Mouse (Mus musculus): ENCODE results near the gene Dvl2. TPM values are rescaled to one million over a fixed set of nuclear protein-coding genes. Genes with fewer than 3 reads are reported as not detected.
A peak's percentile ranks its signal among the peaks of the same experiment; 100 is the strongest.
"Not testable (repeated sequence)": the region's sequence is repeated elsewhere in the genome, so short reads cannot be mapped to it uniquely, and the experiment has no call there.

Gene Dvl2
- polyA plus RNA-seq, 1 experiment from 2014 or later: 31.8 TPM

GRCm38 (mm10) chr11:70014880-70015558 is 14.6 kb downstream of the Dvl2 start, which contains the start of gene Acadvl:
TSS of gene Acadvl (minus strand) at chr11:70015411.
- Histone ChIP-seq H3K36me3 (peaks cover 25% of the 10 kb centered on the region), H3K4me3 (replicated peaks) (peak within 1 kb of the TSS; percentile 58), H3K4me1 (replicated peaks) (peaks cover 36% of the 10 kb centered on the region), H3K27ac (peak within 1 kb of the TSS; percentile 65), H3K9ac (peak within 1 kb of the TSS; percentile 59), H3K27me3 (replicated peaks) (no peaks in the 10 kb centered on the region), H3K4me2 (replicated peaks) (peak within 1 kb of the TSS; percentile 69), H3K9me3 (no peaks in the 10 kb centered on the region)
- peak; percentile 93 for ATAC-seq
- under 1% methylated on average over 35 of the region's 35 CpGs for WGBS

DNA sequence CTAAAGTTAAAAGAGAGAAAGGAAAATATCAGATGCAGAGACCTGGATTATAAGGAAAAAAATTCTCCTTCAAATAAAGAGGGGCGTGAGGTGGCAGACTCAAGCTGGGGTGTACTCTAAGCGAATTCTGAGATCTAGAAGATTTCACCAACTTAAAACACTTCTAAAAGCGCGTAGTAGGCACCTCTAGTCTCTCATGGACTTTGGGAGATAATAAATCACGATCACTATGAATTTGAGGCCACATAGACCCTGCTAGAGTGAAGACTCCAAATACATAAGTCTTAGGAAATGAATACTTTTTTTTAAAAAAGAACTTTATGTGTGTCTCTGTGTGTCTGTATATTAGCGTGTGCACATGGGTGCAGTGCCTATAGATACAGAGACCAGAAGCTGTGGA is 15.3 kb downstream of the Dvl2 start:
- Histone ChIP-seq H3K4me3 (replicated peaks) (peak overlapping the region; percentile 58; the same call in 1 of the 2 replicates), H3K9ac (no peak overlapping the region), H3K9me3 (no peaks in the 10 kb centered on the region), H3K4me1 (replicated peaks) (peaks cover 40% of the 10 kb centered on the region), H3K4me2 (replicated peaks) (peak overlapping the region; percentile 69), H3K36me3 (peaks cover 21% of the 10 kb centered on the region), H3K27ac (no peak overlapping the region), H3K27me3 (replicated peaks) (no peaks in the 10 kb centered on the region)
- WGBS: 64% methylated on average over 6 of the region's 6 CpGs
- no peak for ATAC-seq

DNA sequence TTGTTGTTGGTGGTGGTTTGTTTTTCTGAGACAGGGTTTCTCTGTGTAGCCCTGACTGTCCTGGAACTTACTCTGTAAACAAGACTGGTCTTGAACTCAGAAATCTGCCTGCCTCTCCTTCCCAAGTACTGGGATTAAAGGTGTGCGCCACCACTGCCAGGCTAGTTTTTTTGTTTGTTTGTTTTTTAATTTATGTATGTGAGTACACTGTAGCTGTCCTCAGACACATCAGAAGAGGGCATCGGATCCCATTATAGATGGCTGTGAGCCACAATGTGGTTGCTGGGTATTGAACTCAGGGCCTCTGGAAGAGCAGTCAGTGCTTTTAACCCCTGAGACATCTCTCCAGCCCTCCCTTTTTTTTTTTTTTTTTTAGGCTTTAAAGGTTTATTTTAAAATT is 15.8 kb downstream of the Dvl2 start:
- not testable (repeated sequence) for H3K9me3 ChIP-seq; ATAC-seq; H3K27ac ChIP-seq; H3K4me2 ChIP-seq (replicated peaks); H3K4me3 ChIP-seq (replicated peaks); H3K27me3 ChIP-seq (replicated peaks); H3K9ac ChIP-seq
- Histone ChIP-seq H3K4me1 (replicated peaks) (peaks cover 40% of the 10 kb centered on the region), H3K36me3 (peaks cover 16% of the 10 kb centered on the region)
- 78% methylated on average over 2 of the region's 2 CpGs for WGBS

DNA sequence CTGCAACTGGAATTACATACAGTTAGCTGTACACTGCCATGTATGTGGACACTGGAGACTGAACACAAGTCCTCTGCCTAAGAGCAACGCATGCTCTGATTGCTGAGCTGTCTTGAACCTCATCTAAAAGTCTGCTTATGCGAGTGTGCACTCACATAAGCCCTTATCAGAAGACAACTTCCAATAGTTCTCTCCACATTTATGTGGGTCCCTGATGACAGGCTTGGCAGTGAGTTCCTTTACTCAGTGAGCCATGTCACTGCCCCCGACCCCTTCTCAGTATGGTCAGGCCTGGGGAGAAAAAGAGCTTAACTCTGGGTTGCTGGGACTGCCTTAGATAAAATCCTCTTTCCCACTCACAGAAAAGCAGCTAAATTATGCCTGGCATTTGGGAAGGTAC is 16.3 kb downstream of the Dvl2 start, which contains the start of gene Dlg4:
Gene Dlg4 (plus strand): TSS at position 274 of the 400 bp plus-strand sequence.
- ATAC-seq: no peak
- WGBS: 77% methylated on average over 3 of the region's 3 CpGs
- Histone ChIP-seq H3K4me1 (replicated peaks) (peaks cover 40% of the 10 kb centered on the region), H3K4me2 (replicated peaks) (peak within 1 kb of the TSS; percentile 74), H3K9me3 (no peaks in the 10 kb centered on the region), H3K27ac (peak within 1 kb of the TSS; percentile 51; the same call in 1 of the 2 replicates), H3K4me3 (replicated peaks) (peak within 1 kb of the TSS; percentile 57; the same call in 1 of the 2 replicates), H3K27me3 (replicated peaks) (no peaks in the 10 kb centered on the region), H3K9ac (peak within 1 kb of the TSS; percentile 69), H3K36me3 (peaks cover 12% of the 10 kb centered on the region)

DNA sequence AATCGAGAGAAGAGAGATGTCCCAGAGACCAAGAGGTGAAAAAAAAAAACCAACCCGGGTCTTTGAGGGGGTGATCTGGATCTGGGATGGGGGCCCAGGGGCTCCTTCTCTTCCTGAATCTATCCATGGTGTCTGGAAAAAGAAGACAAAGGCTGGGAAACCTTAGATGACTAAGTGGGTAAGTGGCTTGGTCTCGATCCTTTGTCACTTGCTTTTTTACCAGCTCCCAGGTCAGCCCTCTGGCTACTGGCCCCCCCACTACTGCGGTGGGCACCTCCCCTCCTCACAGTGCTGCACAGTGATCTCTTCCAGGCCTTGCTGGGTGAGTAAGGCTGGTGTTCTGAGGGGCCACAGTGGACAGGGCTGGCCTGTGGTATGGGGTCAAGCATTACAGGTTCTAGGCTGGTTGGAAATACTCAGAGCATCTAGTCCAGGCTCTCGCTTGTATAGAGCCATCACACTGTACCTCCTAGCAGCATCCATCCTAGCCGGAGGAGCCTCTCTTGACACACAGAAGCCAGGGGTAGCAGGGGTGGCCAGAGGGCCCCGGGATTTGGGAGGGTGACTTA is 16.9 kb downstream of the Dvl2 start:
- ATAC-seq: no peak
- WGBS: 48% methylated on average over 7 of the region's 7 CpGs
- Histone ChIP-seq H3K9me3 (no peaks in the 10 kb centered on the region), H3K27ac (0 out of 2 replicates have a peak overlapping the region, but pooled peaks have one; percentile 51), H3K9ac (peak overlapping the region; percentile 69), H3K4me1 (replicated peaks) (peaks cover 40% of the 10 kb centered on the region), H3K36me3 (peaks cover 6% of the 10 kb centered on the region; the same call in 1 of the 2 replicates), H3K27me3 (replicated peaks) (no peaks in the 10 kb centered on the region), H3K4me3 (replicated peaks) (no peak overlapping the region), H3K4me2 (replicated peaks) (peak overlapping the region; percentile 74)

- Histone ChIP-seq H3K4me2 (replicated peaks) (peak overlapping the region; percentile 74), H3K4me1 (replicated peaks) (peaks cover 40% of the 10 kb centered on the region), H3K9me3 (no peaks in the 10 kb centered on the region), H3K36me3 (no peaks in the 10 kb centered on the region), H3K27me3 (replicated peaks) (no peaks in the 10 kb centered on the region), H3K27ac (peak overlapping the region; percentile 85), H3K4me3 (replicated peaks) (peak overlapping the region; percentile 57), H3K9ac (peak overlapping the region; percentile 69)
- 1% methylated on average over 19 of the region's 25 CpGs for WGBS
- ATAC-seq: no peak
Observed at GRCm38 (mm10) chr11:70018131-70018990, 18.0 kb downstream of the Dvl2 start.

- H3K4me3 ChIP-seq (replicated peaks): peak overlapping the region; percentile 14
- no peaks in the 10 kb centered on the region for H3K9me3 ChIP-seq
- no peaks in the 10 kb centered on the region for H3K36me3 ChIP-seq
- 0 out of 2 replicates have a peak overlapping the region, but pooled peaks have one; percentile 69 for H3K9ac ChIP-seq
- 27% methylated on average over 2 of the region's 2 CpGs for WGBS
- no peaks in the 10 kb centered on the region for H3K27me3 ChIP-seq (replicated peaks)
- H3K4me1 ChIP-seq (replicated peaks): peaks cover 31% of the 10 kb centered on the region
- ATAC-seq: no peak
- H3K27ac ChIP-seq: peak overlapping the region; percentile 61; the same call in 1 of the 2 replicates
- H3K4me2 ChIP-seq (replicated peaks): peak overlapping the region; percentile 74
Observed at GRCm38 (mm10) chr11:70019495-70020021, 19.2 kb downstream of the Dvl2 start.

- Histone ChIP-seq H3K27ac (peak overlapping the region; percentile 61), H3K4me1 (replicated peaks) (peaks cover 27% of the 10 kb centered on the region), H3K9ac (no peak overlapping the region), H3K27me3 (replicated peaks) (no peaks in the 10 kb centered on the region), H3K4me3 (replicated peaks) (peak overlapping the region; percentile 14; the same call in 1 of the 2 replicates), H3K9me3 (no peaks in the 10 kb centered on the region), H3K36me3 (no peaks in the 10 kb centered on the region), H3K4me2 (replicated peaks) (peak overlapping the region; percentile 74)
- 29% methylated on average over 7 of the region's 8 CpGs for WGBS
- ATAC-seq: no peak
Observed at GRCm38 (mm10) chr11:70020022-70020631, 19.7 kb downstream of the Dvl2 start.

GRCm38 (mm10) chr11:70020731-70021263 is 20.4 kb downstream of the Dvl2 start:
- peak; percentile 85 for ATAC-seq
- Histone ChIP-seq H3K4me1 (replicated peaks) (peaks cover 32% of the 10 kb centered on the region), H3K9ac (peak overlapping the region; percentile 12; the same call in 1 of the 2 replicates)

DNA sequence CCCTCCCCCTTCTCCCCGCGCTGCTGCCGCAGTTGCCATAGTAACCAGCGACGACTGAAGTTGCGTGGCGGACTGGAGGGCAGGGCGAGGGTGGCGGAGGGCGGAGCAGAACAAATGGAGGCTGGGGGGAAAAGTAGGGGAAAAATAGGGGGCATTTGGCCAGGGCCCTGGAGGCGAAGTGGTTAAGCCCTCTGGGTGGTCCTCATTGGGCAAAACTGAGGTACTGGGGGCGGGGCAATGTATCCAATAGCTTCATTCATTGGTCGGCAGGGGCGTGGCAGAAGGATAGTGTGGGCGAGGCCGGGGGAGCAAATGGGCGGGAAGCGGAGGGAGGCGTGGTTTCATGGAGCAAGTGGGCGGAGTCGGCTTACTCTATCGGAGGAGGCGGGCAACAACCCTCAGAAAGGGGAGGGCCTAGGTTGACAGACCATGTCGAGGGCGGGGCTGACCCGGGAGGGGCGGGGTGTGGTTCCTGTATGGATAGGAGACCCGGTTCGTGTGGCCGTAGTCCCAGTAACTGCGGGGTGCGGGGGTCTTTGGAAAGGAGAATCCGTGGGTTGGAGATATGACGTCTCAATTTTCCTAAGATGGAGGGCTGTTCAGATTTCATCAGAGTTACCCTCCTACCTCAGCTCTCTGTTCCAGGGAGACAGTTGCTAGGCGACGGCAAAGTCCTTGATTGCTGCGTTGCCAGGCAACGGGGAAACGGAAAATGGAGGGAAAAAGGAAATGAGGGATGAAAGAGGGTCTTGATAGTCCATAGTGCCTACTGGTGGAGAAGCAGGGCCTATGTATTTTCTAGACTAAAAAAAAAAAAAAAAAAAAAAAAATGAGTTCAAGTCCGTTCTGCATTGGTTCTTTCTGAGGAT is 21.1 kb downstream of the Dvl2 start:
- H3K4me1 ChIP-seq (replicated peaks): peaks cover 39% of the 10 kb centered on the region
- peak overlapping the region; percentile 12; the same call in 1 of the 2 replicates for H3K9ac ChIP-seq

More at GRCm38 (mm10) chr11:70020731-70021263, 20.4 kb downstream of the Dvl2 start:
- WGBS: 0% methylated on average over 8 of the region's 8 CpGs
- Histone ChIP-seq H3K27me3 (replicated peaks) (no peaks in the 10 kb centered on the region), H3K4me3 (replicated peaks) (peak overlapping the region; percentile 49), H3K9me3 (no peaks in the 10 kb centered on the region), H3K27ac (peak overlapping the region; percentile 54), H3K36me3 (no peaks in the 10 kb centered on the region), H3K4me2 (replicated peaks) (peak overlapping the region; percentile 74)

More for the DNA sequence above, 21.1 kb downstream of the Dvl2 start:
- 2% methylated on average over 40 of the region's 40 CpGs for WGBS
- Histone ChIP-seq H3K36me3 (no peaks in the 10 kb centered on the region), H3K27ac (peak overlapping the region; percentile 54), H3K4me2 (replicated peaks) (peak overlapping the region; percentile 74), H3K4me3 (replicated peaks) (peak overlapping the region; percentile 49), H3K9me3 (no peaks in the 10 kb centered on the region), H3K27me3 (replicated peaks) (no peaks in the 10 kb centered on the region)
- peak; percentile 84 for ATAC-seq
